Mouse (Mus musculus): ENCODE results near the gene Gm49333. TPM values are rescaled to one million over a fixed set of nuclear protein-coding genes. Genes with fewer than 3 reads are reported as not detected.
A peak's percentile ranks its signal among the peaks of the same experiment; 100 is the strongest.

The Gm49333 gene
- polyA plus RNA-seq, 1 experiment from 2014 or later, result 0.32 TPM

- H3K9me3 ChIP-seq (replicated peaks), result no peaks in the 10 kb centered on the region
- H3K9ac ChIP-seq, result peak overlapping the region; percentile 12; the same call in 1 of the 2 replicates
- H3K27ac ChIP-seq, result 0 out of 2 replicates have a peak overlapping the region, but pooled peaks have one; percentile 54
- H3K27me3 ChIP-seq, result no peaks in the 10 kb centered on the region
- H3K4me1 ChIP-seq, result peaks cover 23% of the 10 kb centered on the region
- ATAC-seq, result peak; percentile 34; the same call in 1 of the 2 replicates
- H3K4me3 ChIP-seq, result no peak overlapping the region
- no peak overlapping the region for H3K4me2 ChIP-seq
- WGBS, result 65% methylated on average over 9 of the region's 9 CpGs
- peaks cover 46% of the 10 kb centered on the region for H3K36me3 ChIP-seq (ENCODE audit: poor library complexity, severe bottlenecking)
Observed at GRCm38 (mm10) chr16:20604705-20605104, 6.7 kb upstream of the Gm49333 start.

DNA sequence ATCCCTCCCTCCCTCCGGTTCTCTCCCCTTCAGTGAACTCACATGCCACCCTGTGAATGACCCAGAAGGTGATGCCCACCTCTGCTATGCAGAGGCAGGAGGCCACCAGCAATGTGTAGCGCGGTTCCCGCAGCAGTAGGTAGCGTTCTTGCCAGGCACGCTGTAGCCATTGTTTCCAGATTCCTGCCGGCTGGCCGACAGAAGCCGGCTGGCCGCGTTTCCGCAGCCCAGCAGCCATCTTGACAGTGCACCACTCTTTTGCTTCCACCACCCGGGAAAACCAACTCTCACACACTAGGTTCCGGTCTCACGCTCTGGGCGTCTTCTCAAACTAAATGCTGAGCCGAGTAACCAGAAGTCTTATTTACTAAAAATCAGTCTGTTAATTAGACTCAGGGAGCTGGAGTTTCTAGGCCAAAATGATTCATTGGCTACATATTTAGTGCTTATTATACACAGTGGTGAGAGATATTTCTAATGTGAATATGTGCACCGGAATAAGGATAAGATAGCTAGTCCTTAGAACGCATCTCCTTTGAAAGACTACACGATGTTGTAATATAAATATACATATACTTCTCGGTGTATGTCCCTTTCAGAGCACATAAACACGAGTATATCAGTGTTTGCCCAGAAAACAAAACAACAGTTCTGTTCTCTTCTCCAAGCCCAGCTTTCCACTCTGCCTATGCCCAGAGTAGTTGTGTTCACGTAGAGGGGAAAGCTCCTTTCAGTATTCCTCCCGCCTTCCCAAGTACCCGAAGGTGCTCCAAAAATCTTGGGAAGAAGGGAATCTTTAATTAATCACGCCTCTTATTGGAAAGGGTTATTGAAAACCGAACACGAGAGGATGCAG, 681 bp upstream of the Gm49333 start:
- Histone ChIP-seq H3K4me3 (peak overlapping the region; percentile 77), H3K36me3 (ENCODE audit: poor library complexity, severe bottlenecking) (peaks cover 28% of the 10 kb centered on the region), H3K4me2 (peak overlapping the region; percentile 71), H3K9ac (peak overlapping the region; percentile 89), H3K4me1 (peaks cover 23% of the 10 kb centered on the region), H3K9me3 (replicated peaks) (no peaks in the 10 kb centered on the region), H3K27me3 (no peaks in the 10 kb centered on the region), H3K27ac (peak overlapping the region; percentile 77)
- peak; percentile 76 for ATAC-seq
- WGBS, result under 1% methylated on average over 28 of the region's 28 CpGs

DNA sequence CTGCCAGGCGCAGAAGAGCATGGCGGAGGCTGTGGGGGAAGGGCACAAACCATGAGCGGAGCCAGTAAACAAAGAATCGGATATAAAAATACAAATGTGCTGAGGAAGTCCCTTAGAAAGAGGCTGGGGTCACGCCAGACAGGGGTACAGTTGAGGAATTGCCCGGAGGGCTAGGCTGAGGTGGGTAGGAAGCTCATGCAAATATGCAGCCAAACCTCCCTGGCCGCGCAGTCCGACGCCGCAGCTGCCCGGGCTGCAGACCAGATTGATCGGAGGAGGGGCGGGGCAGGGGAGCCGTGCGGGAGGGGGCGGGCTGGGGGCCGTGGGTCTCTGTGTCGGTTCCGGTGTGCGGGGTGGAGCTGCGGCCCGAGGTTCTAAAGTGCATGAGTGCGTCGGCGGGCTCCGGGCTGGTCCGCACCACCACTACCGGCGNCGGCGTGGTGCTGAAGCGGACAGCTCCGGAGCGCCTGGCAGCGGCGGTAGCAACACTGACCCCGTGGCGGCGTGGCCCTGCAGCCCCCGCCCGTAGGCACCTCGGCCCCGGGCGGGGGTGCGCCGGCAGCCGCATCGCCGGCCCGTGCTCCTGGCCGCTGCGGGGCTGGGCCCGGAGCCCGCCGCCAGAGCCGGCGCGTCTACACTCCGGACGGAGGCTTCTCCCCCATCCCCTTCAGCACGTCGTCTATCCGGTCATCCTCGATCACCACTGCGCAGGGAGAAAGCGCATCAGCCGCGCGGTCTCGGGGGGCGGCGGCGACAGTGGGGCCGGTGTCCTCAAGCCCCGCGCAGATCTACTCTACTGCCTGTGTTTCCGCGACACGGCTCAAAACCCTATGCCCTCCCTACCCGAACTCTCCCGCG, 8.4 kb downstream of the Gm49333 start:
- H3K4me3 ChIP-seq, result peak overlapping the region; percentile 70
- H3K4me1 ChIP-seq, result peaks cover 37% of the 10 kb centered on the region
- H3K9me3 ChIP-seq (replicated peaks), result no peaks in the 10 kb centered on the region
- H3K4me2 ChIP-seq, result peak overlapping the region; percentile 78
- H3K9ac ChIP-seq, result peak overlapping the region; percentile 81
- ATAC-seq, result peak; percentile 19
- H3K27me3 ChIP-seq, result no peaks in the 10 kb centered on the region
- WGBS, result 2% methylated on average over 72 of the region's 83 CpGs
- peak overlapping the region; percentile 94 for H3K27ac ChIP-seq
- peaks cover 11% of the 10 kb centered on the region; the same call in 1 of the 2 replicates for H3K36me3 ChIP-seq (ENCODE audit: poor library complexity, severe bottlenecking)

GRCm38 (mm10) chr16:20620399-20620735, 9.0 kb downstream of the Gm49333 start:
- Histone ChIP-seq H3K4me3 (peak overlapping the region; percentile 70), H3K9me3 (replicated peaks) (no peaks in the 10 kb centered on the region), H3K4me1 (peaks cover 37% of the 10 kb centered on the region), H3K36me3 (ENCODE audit: poor library complexity, severe bottlenecking) (peaks cover 11% of the 10 kb centered on the region; the same call in 1 of the 2 replicates), H3K9ac (peak overlapping the region; percentile 81), H3K4me2 (peak overlapping the region; percentile 78), H3K27me3 (no peaks in the 10 kb centered on the region), H3K27ac (peak overlapping the region; percentile 94)
- WGBS, result 0% methylated on average over 9 of the region's 9 CpGs
- ATAC-seq, result no peak

GRCm38 (mm10) chr16:20620751-20621190, 9.4 kb downstream of the Gm49333 start:
- peak; percentile 19 for ATAC-seq
- Histone ChIP-seq H3K4me3 (peak overlapping the region; percentile 70), H3K27me3 (no peaks in the 10 kb centered on the region), H3K9me3 (replicated peaks) (no peaks in the 10 kb centered on the region), H3K9ac (peak overlapping the region; percentile 81), H3K4me1 (peaks cover 37% of the 10 kb centered on the region), H3K4me2 (peak overlapping the region; percentile 78), H3K27ac (peak overlapping the region; percentile 94), H3K36me3 (ENCODE audit: poor library complexity, severe bottlenecking) (peaks cover 11% of the 10 kb centered on the region; the same call in 1 of the 2 replicates)
- under 1% methylated on average over 32 of the region's 32 CpGs for WGBS

GRCm38 (mm10) chr16:20621191-20621990, 10.0 kb downstream of the Gm49333 start, which contains the start of gene Camk2n2:
Gene Camk2n2, minus strand, starts transcription at chr16:20621287.
- WGBS, result under 1% methylated on average over 76 of the region's 92 CpGs
- Histone ChIP-seq H3K36me3 (ENCODE audit: poor library complexity, severe bottlenecking) (peaks cover 11% of the 10 kb centered on the region; the same call in 1 of the 2 replicates), H3K9me3 (replicated peaks) (no peaks in the 10 kb centered on the region), H3K27me3 (no peaks in the 10 kb centered on the region), H3K4me2 (peak within 1 kb of the TSS; percentile 78), H3K9ac (peak within 1 kb of the TSS; percentile 81), H3K27ac (peak within 1 kb of the TSS; percentile 94), H3K4me1 (peaks cover 37% of the 10 kb centered on the region), H3K4me3 (peak within 1 kb of the TSS; percentile 70)
- ATAC-seq, result peak; percentile 61

GRCm38 (mm10) chr16:20621991-20622685, 10.7 kb downstream of the Gm49333 start:
- Histone ChIP-seq H3K36me3 (ENCODE audit: poor library complexity, severe bottlenecking) (peaks cover 11% of the 10 kb centered on the region; the same call in 1 of the 2 replicates), H3K4me1 (peaks cover 37% of the 10 kb centered on the region), H3K9ac (peak overlapping the region; percentile 81), H3K27ac (peak overlapping the region; percentile 94), H3K9me3 (replicated peaks) (no peaks in the 10 kb centered on the region), H3K4me3 (peak overlapping the region; percentile 70), H3K27me3 (no peaks in the 10 kb centered on the region), H3K4me2 (peak overlapping the region; percentile 78)
- WGBS, result under 1% methylated on average over 31 of the region's 37 CpGs
- ATAC-seq, result peak; percentile 71

GRCm38 (mm10) chr16:20623211-20623610, 11.8 kb downstream of the Gm49333 start:
- Histone ChIP-seq H3K27me3 (no peaks in the 10 kb centered on the region), H3K36me3 (ENCODE audit: poor library complexity, severe bottlenecking) (0 out of 2 replicates have a peak, but pooled peaks cover 1% of the 10 kb centered on the region), H3K4me1 (peaks cover 37% of the 10 kb centered on the region), H3K4me2 (no peak overlapping the region), H3K4me3 (no peak overlapping the region), H3K9me3 (replicated peaks) (no peaks in the 10 kb centered on the region), H3K27ac (no peak overlapping the region), H3K9ac (no peak overlapping the region)
- WGBS, result 20% methylated on average over 2 of the region's 2 CpGs
- ATAC-seq, result no peak

DNA sequence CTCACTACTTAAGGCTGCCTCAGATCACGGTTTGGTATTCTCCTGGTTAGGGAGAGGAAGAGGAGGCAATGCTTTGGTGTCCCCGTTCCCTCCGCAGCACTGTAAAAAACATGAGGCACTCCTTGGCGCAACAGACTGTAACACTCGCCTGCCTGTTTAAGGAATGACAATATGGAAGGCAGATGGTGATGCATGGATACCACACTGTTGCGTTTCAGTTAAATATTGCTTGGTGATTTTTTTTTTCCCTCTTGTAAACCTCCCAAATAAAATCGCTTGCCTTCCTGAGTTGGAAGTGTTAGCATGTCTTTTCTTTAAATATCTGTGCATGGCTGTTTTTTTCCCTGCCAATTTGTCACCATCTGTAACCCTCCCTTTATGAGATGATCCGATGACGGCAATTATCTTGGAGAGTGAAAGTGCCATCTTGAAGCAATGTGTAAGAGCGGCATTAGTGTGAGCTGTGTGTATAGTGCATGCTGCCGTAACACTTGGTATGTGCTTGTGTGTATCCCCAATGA, 17.5 kb downstream of the Gm49333 start:
- Histone ChIP-seq H3K27me3 (no peaks in the 10 kb centered on the region), H3K4me3 (peak overlapping the region; percentile 64), H3K9me3 (replicated peaks) (no peaks in the 10 kb centered on the region), H3K4me2 (peak overlapping the region; percentile 95), H3K36me3 (ENCODE audit: poor library complexity, severe bottlenecking) (peaks cover 9% of the 10 kb centered on the region; the same call in 1 of the 2 replicates), H3K9ac (no peak overlapping the region), H3K4me1 (peaks cover 18% of the 10 kb centered on the region), H3K27ac (no peak overlapping the region; the same call in 1 of the 2 replicates)
- ATAC-seq, result peak; percentile 78
- WGBS, result 47% methylated on average over 11 of the region's 11 CpGs

- Histone ChIP-seq H3K36me3 (ENCODE audit: poor library complexity, severe bottlenecking) (peaks cover 9% of the 10 kb centered on the region; the same call in 1 of the 2 replicates), H3K27me3 (no peaks in the 10 kb centered on the region), H3K9me3 (replicated peaks) (no peaks in the 10 kb centered on the region), H3K9ac (peak within 1 kb of the TSS; percentile 86), H3K4me1 (peaks cover 18% of the 10 kb centered on the region), H3K27ac (no peak within 1 kb of the TSS; the same call in 1 of the 2 replicates), H3K4me3 (peak within 1 kb of the TSS; percentile 64), H3K4me2 (peak within 1 kb of the TSS; percentile 95)
- WGBS, result 6% methylated on average over 54 of the region's 54 CpGs
- ATAC-seq, result peak; percentile 61
Observed at GRCm38 (mm10) chr16:20629731-20630634, 18.6 kb downstream of the Gm49333 start, which contains the start of gene Ece2. Gene Ece2, plus strand, starts transcription at chr16:20629828.

Data from forebrain, embryonic 13.5 days (tissue).